Mouse (Mus musculus) forebrain, embryonic 15.5 days (tissue): ENCODE results near the gene Gm8127. TPM values are rescaled to one million over a fixed set of nuclear protein-coding genes. Genes with fewer than 3 reads are reported as not detected.
"Not testable (repeated sequence)": the region's sequence is repeated elsewhere in the genome, so short reads cannot be mapped to it uniquely, and the experiment has no call there.

Experiments
- ATAC-seq: fragments of 200-750 bp; cut with Nextera tagmentation; replicated peaks from 2 replicates; pipeline ENCODE4 v1.8.0; 2017; ENCODE audit warnings: mild to moderate bottlenecking, moderate TSS enrichment, moderate library complexity
- H3K27ac ChIP-seq: fragments of 300-500 bp; sonication (generic); replicated peaks from 2 replicates; pipeline ENCODE4 v1.5.1; 2015; ENCODE audit warnings: mild to moderate bottlenecking, inconsistent platforms
- H3K27me3 ChIP-seq: fragments of 300-500 bp; sonication (generic); 2 replicates; pipeline ENCODE4 v1.6.1; 2015; ENCODE audit warnings: inconsistent platforms
- H3K36me3 ChIP-seq: fragments of 300-500 bp; sonication (generic); 2 replicates; pipeline ENCODE4 v1.6.1; 2015; ENCODE audit warnings: mild to moderate bottlenecking, inconsistent platforms
- H3K4me1 ChIP-seq: fragments of 300-500 bp; sonication (generic); 2 replicates; pipeline ENCODE4 v1.6.1; 2015; ENCODE audit warnings: inconsistent platforms
- H3K4me2 ChIP-seq: fragments of 300-500 bp; sonication (generic); replicated peaks from 2 replicates; pipeline ENCODE4 v1.6.1; 2015; ENCODE audit warnings: mild to moderate bottlenecking, inconsistent platforms
- H3K4me3 ChIP-seq: fragments of 300-500 bp; sonication (generic); 2 replicates; pipeline ENCODE4 v1.5.1; 2015; ENCODE audit warnings: mild to moderate bottlenecking, inconsistent platforms
- H3K9ac ChIP-seq: fragments of 300-500 bp; sonication (generic); replicated peaks from 2 replicates; pipeline ENCODE4 v1.6.1; 2015; ENCODE audit warnings: mild to moderate bottlenecking, inconsistent platforms
- H3K9me3 ChIP-seq: fragments of 300-500 bp; sonication (generic); 2 replicates; pipeline ENCODE4 v1.6.1; 2016; ENCODE audit warnings: inconsistent platforms
- WGBS: fragments of 180-500 bp; shearing (Covaris S2); methylation state at CpG from one replicate; pipeline ENCODE4 v1.1.7; 2015; ENCODE audit warnings: mixed read lengths; 5-methylcytosine and 5-hydroxymethylcytosine counted together
- polyA plus RNA-seq: library from polyadenylated mRNA; unstranded; fragments of >200 nt; fragmentation: Nextera tagmentation; extraction: Ambion mirVana; gene quantifications from 2 replicates; pipeline ENCODE4 v1.2.1, GENCODE M21; 2015

The Gm8127 gene
- not detected in 2 replicates for polyA plus RNA-seq

GRCm38 (mm10) chr14:43293503-43293902, at the start of gene Gm8127:
Gene Gm8127, minus strand, starts transcription at chr14:43293832.
- H3K4me3 ChIP-seq, H3K36me3 ChIP-seq, ATAC-seq, H3K4me2 ChIP-seq, H3K9me3 ChIP-seq, H3K27me3 ChIP-seq, H3K9ac ChIP-seq, H3K4me1 ChIP-seq, H3K27ac ChIP-seq: not testable (repeated sequence)
- 83% methylated on average over 3 of the region's 3 CpGs for WGBS

- 58% methylated on average over 1 of the region's 1 CpGs for WGBS
- H3K36me3 ChIP-seq, H3K27me3 ChIP-seq, H3K27ac ChIP-seq, H3K9me3 ChIP-seq, ATAC-seq, H3K4me1 ChIP-seq, H3K4me2 ChIP-seq, H3K4me3 ChIP-seq, H3K9ac ChIP-seq: not testable (repeated sequence)
Observed at GRCm38 (mm10) chr14:43337646-43338045, 44.0 kb upstream of the Gm8127 start.

GRCm38 (mm10) chr14:43331362-43331880, 37.8 kb upstream of the Gm8127 start:
- not testable (repeated sequence) for H3K36me3 ChIP-seq, H3K4me3 ChIP-seq, H3K4me1 ChIP-seq, H3K27me3 ChIP-seq, H3K9me3 ChIP-seq, ATAC-seq, H3K9ac ChIP-seq, H3K4me2 ChIP-seq, H3K27ac ChIP-seq
- WGBS, result 90% methylated on average over 11 of the region's 11 CpGs

GRCm38 (mm10) chr14:43328603-43329002, 35.0 kb upstream of the Gm8127 start:
- H3K36me3 ChIP-seq, H3K9ac ChIP-seq, ATAC-seq, H3K27ac ChIP-seq, H3K4me2 ChIP-seq, H3K27me3 ChIP-seq, H3K9me3 ChIP-seq, H3K4me3 ChIP-seq, H3K4me1 ChIP-seq: not testable (repeated sequence)
- WGBS, result 72% methylated on average over 2 of the region's 2 CpGs

GRCm38 (mm10) chr14:43319516-43319915, 25.9 kb upstream of the Gm8127 start:
- H3K4me3 ChIP-seq, H3K9me3 ChIP-seq, H3K4me1 ChIP-seq, ATAC-seq, H3K27ac ChIP-seq, H3K4me2 ChIP-seq, H3K9ac ChIP-seq, H3K36me3 ChIP-seq, H3K27me3 ChIP-seq: not testable (repeated sequence)

GRCm38 (mm10) chr14:43278681-43279080, 15.0 kb downstream of the Gm8127 start:
- 94% methylated on average over 3 of the region's 3 CpGs for WGBS
- not testable (repeated sequence) for H3K4me3 ChIP-seq, H3K4me2 ChIP-seq

GRCm38 (mm10) chr14:43278146-43278545, 15.5 kb downstream of the Gm8127 start:
- H3K27ac ChIP-seq, H3K4me3 ChIP-seq, H3K9ac ChIP-seq, H3K27me3 ChIP-seq, ATAC-seq, H3K4me2 ChIP-seq, H3K4me1 ChIP-seq, H3K36me3 ChIP-seq, H3K9me3 ChIP-seq: not testable (repeated sequence)
- 82% methylated on average over 4 of the region's 4 CpGs for WGBS

More at GRCm38 (mm10) chr14:43278681-43279080, 15.0 kb downstream of the Gm8127 start:
- H3K9ac ChIP-seq, ATAC-seq, H3K27me3 ChIP-seq, H3K9me3 ChIP-seq, H3K4me1 ChIP-seq, H3K27ac ChIP-seq, H3K36me3 ChIP-seq: not testable (repeated sequence)

GRCm38 (mm10) chr14:43277468-43277867, 16.2 kb downstream of the Gm8127 start:
- H3K9ac ChIP-seq, ATAC-seq: not testable (repeated sequence)

GRCm38 (mm10) chr14:43275752-43276151, 17.9 kb downstream of the Gm8127 start:
- not testable (repeated sequence) for H3K9ac ChIP-seq, H3K4me2 ChIP-seq, H3K27ac ChIP-seq, H3K36me3 ChIP-seq, H3K9me3 ChIP-seq, ATAC-seq, H3K27me3 ChIP-seq, H3K4me3 ChIP-seq, H3K4me1 ChIP-seq
- 87% methylated on average over 1 of the region's 1 CpGs for WGBS

More at GRCm38 (mm10) chr14:43277468-43277867, 16.2 kb downstream of the Gm8127 start:
- not testable (repeated sequence) for H3K4me3 ChIP-seq, H3K4me1 ChIP-seq, H3K27me3 ChIP-seq, H3K27ac ChIP-seq, H3K36me3 ChIP-seq, H3K9me3 ChIP-seq, H3K4me2 ChIP-seq
- 61% methylated on average over 2 of the region's 2 CpGs for WGBS

- not testable (repeated sequence) for H3K4me3 ChIP-seq, ATAC-seq, H3K27ac ChIP-seq, H3K9ac ChIP-seq, H3K36me3 ChIP-seq, H3K4me1 ChIP-seq, H3K9me3 ChIP-seq, H3K4me2 ChIP-seq, H3K27me3 ChIP-seq
- WGBS, result 82% methylated on average over 8 of the region's 8 CpGs
Observed at GRCm38 (mm10) chr14:43274986-43275511, 18.6 kb downstream of the Gm8127 start, which contains the start of gene Gm9732. Gene Gm9732, plus strand, starts transcription at chr14:43275036.

- not testable (repeated sequence) for H3K9me3 ChIP-seq, H3K27ac ChIP-seq, H3K4me1 ChIP-seq, H3K4me3 ChIP-seq, ATAC-seq, H3K9ac ChIP-seq, H3K4me2 ChIP-seq, H3K36me3 ChIP-seq, H3K27me3 ChIP-seq
- WGBS, result 66% methylated on average over 1 of the region's 1 CpGs
Observed at GRCm38 (mm10) chr14:43273161-43273560, 20.5 kb downstream of the Gm8127 start.

- H3K4me3 ChIP-seq, H3K9ac ChIP-seq, H3K36me3 ChIP-seq, H3K27ac ChIP-seq, H3K4me2 ChIP-seq, ATAC-seq, H3K27me3 ChIP-seq, H3K9me3 ChIP-seq, H3K4me1 ChIP-seq: not testable (repeated sequence)
- 94% methylated on average over 3 of the region's 3 CpGs for WGBS
Observed at GRCm38 (mm10) chr14:43269211-43269610, 24.4 kb downstream of the Gm8127 start.

GRCm38 (mm10) chr14:43268521-43269084, 25.0 kb downstream of the Gm8127 start:
- not testable (repeated sequence) for H3K9me3 ChIP-seq, H3K4me3 ChIP-seq, ATAC-seq, H3K4me1 ChIP-seq, H3K4me2 ChIP-seq, H3K9ac ChIP-seq, H3K27me3 ChIP-seq, H3K36me3 ChIP-seq, H3K27ac ChIP-seq
- 31% methylated on average over 2 of the region's 2 CpGs for WGBS
